Mouse (Mus musculus): ENCODE results near the gene Gm10309. TPM values are rescaled to one million over a fixed set of nuclear protein-coding genes. Genes with fewer than 3 reads are reported as not detected.
A peak's percentile ranks its signal among the peaks of the same experiment; 100 is the strongest.

Gene Gm10309
- polyA plus RNA-seq, 1 experiment from 2014 or later, result 0.13 TPM

DNA sequence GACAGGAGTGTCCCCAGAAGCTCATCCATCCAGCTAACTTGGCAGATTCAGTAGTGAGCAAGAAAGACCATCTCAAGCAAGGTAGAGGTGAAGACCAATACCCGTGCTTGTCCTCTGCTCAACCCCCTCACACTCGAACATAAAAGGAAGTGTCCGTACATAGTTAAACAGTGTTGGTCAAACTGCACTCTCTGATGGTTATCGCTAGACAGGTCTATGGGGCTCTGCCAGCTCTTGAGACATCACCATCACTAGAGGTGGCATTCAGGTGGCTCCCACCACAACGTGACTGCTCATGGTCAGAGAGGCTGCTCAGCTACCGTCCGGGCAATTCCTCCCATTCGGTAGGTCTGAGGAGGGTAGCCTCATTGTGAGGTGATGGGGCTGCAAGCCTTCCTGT lies 40.8 kb downstream of the Gm10309 start:
- H3K4me1 ChIP-seq (ENCODE audit: control insufficient read depth, insufficient read depth, low read length), result peaks cover 17% of the 10 kb centered on the region
- 95% methylated on average over 8 of the region's 8 CpGs for WGBS
- H3K27me3 ChIP-seq (ENCODE audit: control insufficient read depth, insufficient read depth, low read length), result peaks cover 9% of the 10 kb centered on the region
- DNase-seq (no peak), ATAC-seq (ENCODE audit: low FRiP score, low TSS enrichment) (no peak)
- H3K9ac ChIP-seq (replicated peaks; ENCODE audit: low read length), result no peak overlapping the region
- H3K36me3 ChIP-seq (ENCODE audit: control insufficient read depth, insufficient read depth, low read length), result no peaks in the 10 kb centered on the region
- H3K4me2 ChIP-seq (ENCODE audit: low read length), result no peak overlapping the region
- no peaks in the 10 kb centered on the region for H3K9me3 ChIP-seq (ENCODE audit: control insufficient read depth, low read length)
- no peak overlapping the region for H3K27ac ChIP-seq (replicated peaks; ENCODE audit: low read depth, low read length)
- H3K4me3 ChIP-seq (replicated peaks; ENCODE audit: low read depth, low read length), result no peak overlapping the region

DNA sequence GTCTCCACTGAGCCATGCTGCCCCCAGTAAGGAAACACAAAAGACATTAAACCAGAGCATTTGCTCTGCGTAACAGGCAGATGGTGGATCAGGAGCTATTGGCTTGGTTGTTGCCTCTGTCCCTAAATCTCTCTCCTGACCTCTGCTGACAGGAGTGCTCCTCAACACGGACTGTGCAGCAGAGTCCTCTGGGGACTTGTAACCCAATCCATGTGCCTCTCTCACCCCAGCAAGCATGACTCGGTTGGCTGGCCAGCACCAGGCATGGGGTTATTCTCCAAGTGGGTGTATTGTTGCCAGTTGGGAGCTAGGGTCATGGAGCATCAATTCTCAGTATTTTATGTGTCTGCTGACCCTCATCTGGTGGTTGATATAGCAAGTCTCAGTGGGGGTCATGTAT lies 41.7 kb downstream of the Gm10309 start:
- DNase-seq, result no peak
- no peaks in the 10 kb centered on the region for H3K9me3 ChIP-seq (ENCODE audit: control insufficient read depth, low read length)
- ATAC-seq (ENCODE audit: low FRiP score, low TSS enrichment), result no peak
- H3K4me3 ChIP-seq (replicated peaks; ENCODE audit: low read depth, low read length), result no peak overlapping the region
- H3K27me3 ChIP-seq (ENCODE audit: control insufficient read depth, insufficient read depth, low read length), result peaks cover 6% of the 10 kb centered on the region
- no peak overlapping the region for H3K4me2 ChIP-seq (ENCODE audit: low read length)
- H3K9ac ChIP-seq (replicated peaks; ENCODE audit: low read length), result no peak overlapping the region
- 76% methylated on average over 3 of the region's 3 CpGs for WGBS
- no peak overlapping the region for H3K27ac ChIP-seq (replicated peaks; ENCODE audit: low read depth, low read length)
- no peaks in the 10 kb centered on the region for H3K36me3 ChIP-seq (ENCODE audit: control insufficient read depth, insufficient read depth, low read length)
- H3K4me1 ChIP-seq (ENCODE audit: control insufficient read depth, insufficient read depth, low read length), result peaks cover 14% of the 10 kb centered on the region

DNA sequence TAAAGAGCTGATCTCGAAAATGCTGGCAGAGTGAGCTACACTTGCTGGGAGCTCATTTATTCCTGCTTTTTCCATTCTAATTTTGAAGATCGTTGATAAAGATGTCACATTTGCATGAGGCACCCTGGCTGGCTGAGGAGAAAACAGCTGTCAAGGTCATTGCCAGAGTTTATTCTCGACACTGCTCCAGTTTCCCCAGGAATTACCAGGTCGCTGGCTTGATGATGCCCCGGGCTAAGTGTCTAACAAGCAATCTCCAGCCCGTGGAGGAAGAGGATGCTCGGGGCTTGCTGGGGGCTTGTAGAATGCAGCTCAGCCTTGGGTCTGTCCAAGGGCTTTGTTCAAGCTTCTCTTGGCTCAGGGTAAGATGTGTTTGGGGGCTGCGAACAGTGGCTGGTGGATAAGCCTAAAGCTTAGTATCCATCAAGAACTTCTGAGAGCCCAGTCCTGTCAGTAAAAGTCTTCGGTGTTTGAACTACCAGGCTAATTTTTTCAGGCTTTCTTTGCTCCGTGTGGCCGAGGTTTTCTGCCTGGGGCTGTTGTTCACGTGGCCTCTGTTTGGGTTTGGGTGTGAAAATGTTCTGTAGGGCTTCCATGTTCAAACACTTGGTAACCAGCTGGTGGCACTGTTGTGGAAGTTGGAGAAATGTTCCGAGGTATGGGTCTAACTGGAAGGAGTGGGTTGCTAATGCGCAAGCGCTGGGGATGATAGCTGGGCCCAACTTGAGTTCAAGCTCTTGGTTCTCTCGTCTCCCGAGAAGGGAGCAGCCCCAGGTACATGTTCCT lies 44.2 kb downstream of the Gm10309 start:
- peak; percentile 58 for DNase-seq
- ATAC-seq (ENCODE audit: low FRiP score, low TSS enrichment), result no peak
- H3K4me3 ChIP-seq (replicated peaks; ENCODE audit: low read depth, low read length), result no peak overlapping the region
- 64% methylated on average over 17 of the region's 17 CpGs for WGBS
- H3K9ac ChIP-seq (replicated peaks; ENCODE audit: low read length), result no peak overlapping the region
- no peak overlapping the region for H3K4me2 ChIP-seq (ENCODE audit: low read length)
- H3K9me3 ChIP-seq (ENCODE audit: control insufficient read depth, low read length), result no peaks in the 10 kb centered on the region
- no peaks in the 10 kb centered on the region for H3K36me3 ChIP-seq (ENCODE audit: control insufficient read depth, insufficient read depth, low read length)
- H3K27me3 ChIP-seq (ENCODE audit: control insufficient read depth, insufficient read depth, low read length), result no peaks in the 10 kb centered on the region; the same call in 1 of the 2 replicates
- no peak overlapping the region for H3K27ac ChIP-seq (replicated peaks; ENCODE audit: low read depth, low read length)
- H3K4me1 ChIP-seq (ENCODE audit: control insufficient read depth, insufficient read depth, low read length), result peaks cover 10% of the 10 kb centered on the region

DNA sequence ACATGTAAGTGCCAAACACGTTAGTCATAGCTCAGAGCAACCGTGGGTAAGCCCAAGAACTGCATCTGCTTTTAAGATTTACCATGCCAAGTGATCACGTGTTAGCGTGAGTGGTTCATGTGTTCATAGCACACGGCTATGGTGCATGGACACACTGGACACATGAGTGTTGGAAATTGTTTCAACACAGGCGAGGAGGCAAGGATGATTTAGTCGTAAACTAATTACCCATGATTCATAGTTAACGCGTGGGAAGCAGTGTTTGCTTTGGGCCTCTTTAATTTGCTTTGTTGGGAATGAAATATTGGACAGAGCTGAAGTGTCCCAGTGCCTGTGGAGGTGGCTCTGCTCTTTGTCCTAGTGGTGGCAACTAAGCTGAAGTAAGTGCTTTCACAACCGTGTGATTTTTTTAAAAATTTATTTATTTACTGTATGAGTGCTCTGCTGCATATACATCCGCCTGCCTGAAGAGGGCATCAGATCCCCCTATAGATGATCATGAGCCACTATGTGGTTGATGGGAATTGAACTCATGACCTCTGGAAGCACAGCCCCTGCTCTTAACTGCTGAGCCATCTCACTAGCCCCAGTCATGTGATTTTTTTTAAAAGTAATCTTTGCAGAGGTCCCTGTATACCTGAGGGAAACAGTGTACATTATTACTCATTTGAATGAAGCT lies 46.6 kb downstream of the Gm10309 start:
- no peak for DNase-seq
- no peaks in the 10 kb centered on the region for H3K4me1 ChIP-seq (ENCODE audit: control insufficient read depth, insufficient read depth, low read length)
- H3K36me3 ChIP-seq (ENCODE audit: control insufficient read depth, insufficient read depth, low read length), result no peaks in the 10 kb centered on the region
- H3K9ac ChIP-seq (replicated peaks; ENCODE audit: low read length), result no peak overlapping the region
- no peak overlapping the region for H3K27ac ChIP-seq (replicated peaks; ENCODE audit: low read depth, low read length)
- no peak for ATAC-seq (ENCODE audit: low FRiP score, low TSS enrichment)
- no peaks in the 10 kb centered on the region for H3K9me3 ChIP-seq (ENCODE audit: control insufficient read depth, low read length)
- 84% methylated on average over 11 of the region's 11 CpGs for WGBS
- H3K4me2 ChIP-seq (ENCODE audit: low read length), result no peak overlapping the region
- no peak overlapping the region for H3K4me3 ChIP-seq (replicated peaks; ENCODE audit: low read depth, low read length)
- no peaks in the 10 kb centered on the region; the same call in 1 of the 2 replicates for H3K27me3 ChIP-seq (ENCODE audit: control insufficient read depth, insufficient read depth, low read length)

DNA sequence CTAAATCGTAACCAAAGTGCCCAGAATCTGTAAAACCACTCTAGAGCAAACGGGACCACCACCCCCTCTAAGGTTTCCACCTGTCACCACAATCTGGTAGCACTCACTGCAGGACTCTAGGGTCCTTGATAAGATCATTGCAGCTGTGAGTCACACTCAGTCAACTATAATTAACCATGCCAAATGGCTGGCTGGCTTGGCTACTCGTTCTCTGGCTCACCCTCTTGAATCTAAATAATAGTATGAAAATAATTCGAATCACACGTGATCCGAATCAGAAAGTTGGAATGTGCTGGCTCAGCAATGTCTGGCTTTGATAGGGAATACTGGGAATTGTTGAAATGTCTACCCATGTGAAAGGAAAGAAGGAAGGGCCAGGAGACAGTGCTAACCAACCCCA lies 48.5 kb downstream of the Gm10309 start:
- DNase-seq, result no peak
- no peak for ATAC-seq (ENCODE audit: low FRiP score, low TSS enrichment)
- Histone ChIP-seq H3K9ac (replicated peaks; ENCODE audit: low read length) (no peak overlapping the region), H3K4me2 (ENCODE audit: low read length) (no peak overlapping the region), H3K4me1 (ENCODE audit: control insufficient read depth, insufficient read depth, low read length) (no peaks in the 10 kb centered on the region), H3K9me3 (ENCODE audit: control insufficient read depth, low read length) (no peaks in the 10 kb centered on the region), H3K4me3 (replicated peaks; ENCODE audit: low read depth, low read length) (no peak overlapping the region), H3K36me3 (ENCODE audit: control insufficient read depth, insufficient read depth, low read length) (no peaks in the 10 kb centered on the region), H3K27me3 (ENCODE audit: control insufficient read depth, insufficient read depth, low read length) (no peaks in the 10 kb centered on the region), H3K27ac (replicated peaks; ENCODE audit: low read depth, low read length) (no peak overlapping the region)
- 71% methylated on average over 6 of the region's 6 CpGs for WGBS

DNA sequence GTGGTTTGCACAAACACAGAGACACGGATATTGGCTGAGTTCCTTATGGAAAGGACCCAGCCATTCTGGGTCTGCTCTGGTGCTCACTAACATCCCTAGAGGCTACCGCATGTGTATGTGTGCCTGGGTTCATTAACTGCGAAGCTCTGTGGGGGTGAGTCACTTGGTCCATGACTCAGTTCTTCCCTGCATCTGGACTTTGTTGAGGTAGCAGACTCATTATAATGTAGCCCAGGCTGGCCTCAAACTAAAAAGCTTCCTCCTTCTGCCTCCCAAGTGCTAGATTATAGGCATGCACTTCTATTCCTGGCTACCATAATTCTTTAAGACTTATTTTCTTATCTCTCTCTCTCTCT lies 50.7 kb downstream of the Gm10309 start:
- no peaks in the 10 kb centered on the region for H3K36me3 ChIP-seq (ENCODE audit: control insufficient read depth, insufficient read depth, low read length)
- 95% methylated on average over 3 of the region's 3 CpGs for WGBS
- DNase-seq, result no peak
- no peak overlapping the region for H3K4me3 ChIP-seq (replicated peaks; ENCODE audit: low read depth, low read length)
- no peak overlapping the region for H3K4me2 ChIP-seq (ENCODE audit: low read length)
- no peak overlapping the region for H3K9ac ChIP-seq (replicated peaks; ENCODE audit: low read length)
- no peaks in the 10 kb centered on the region for H3K9me3 ChIP-seq (ENCODE audit: control insufficient read depth, low read length)
- H3K27me3 ChIP-seq (ENCODE audit: control insufficient read depth, insufficient read depth, low read length), result no peaks in the 10 kb centered on the region
- ATAC-seq (ENCODE audit: low FRiP score, low TSS enrichment), result no peak
- H3K27ac ChIP-seq (replicated peaks; ENCODE audit: low read depth, low read length), result no peak overlapping the region
- H3K4me1 ChIP-seq (ENCODE audit: control insufficient read depth, insufficient read depth, low read length), result no peaks in the 10 kb centered on the region

DNA sequence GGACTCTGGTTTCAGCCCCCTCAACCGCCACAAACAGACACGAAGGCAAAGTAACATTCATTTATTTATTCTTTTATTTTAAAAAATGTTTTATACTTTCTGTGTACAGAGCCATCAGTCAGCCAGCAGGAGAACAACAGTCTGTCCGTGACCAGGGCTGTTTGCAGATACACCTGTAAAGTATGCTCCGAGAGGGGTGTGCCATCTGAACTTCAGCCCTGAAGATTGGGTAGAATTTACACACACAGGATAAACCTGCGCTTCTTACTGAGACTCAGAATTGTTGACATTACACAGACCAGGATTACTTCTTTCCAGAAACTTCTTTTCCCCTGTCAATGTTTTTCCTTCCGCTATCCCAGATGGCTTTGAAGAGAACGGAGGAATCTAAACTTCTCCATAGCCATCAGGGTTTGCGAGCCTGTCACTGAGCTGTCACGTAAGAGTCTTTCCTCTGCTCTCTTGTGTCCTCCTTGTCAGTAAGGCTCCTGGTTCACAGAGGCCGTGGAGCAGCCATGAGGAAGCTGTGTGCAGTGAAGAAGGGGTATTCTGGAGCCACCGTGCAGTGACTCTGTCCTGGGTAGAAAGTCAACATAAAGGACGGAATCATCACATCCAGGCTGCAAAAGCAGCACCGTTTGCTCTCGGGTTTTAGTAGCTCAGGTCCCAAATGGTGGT lies 51.2 kb downstream of the Gm10309 start:
- H3K4me1 ChIP-seq (ENCODE audit: control insufficient read depth, insufficient read depth, low read length), result no peaks in the 10 kb centered on the region
- no peak overlapping the region for H3K27ac ChIP-seq (replicated peaks; ENCODE audit: low read depth, low read length)
- no peak for DNase-seq
- ATAC-seq (ENCODE audit: low FRiP score, low TSS enrichment), result no peak
- H3K9me3 ChIP-seq (ENCODE audit: control insufficient read depth, low read length), result no peaks in the 10 kb centered on the region
- no peak overlapping the region for H3K9ac ChIP-seq (replicated peaks; ENCODE audit: low read length)
- no peaks in the 10 kb centered on the region for H3K36me3 ChIP-seq (ENCODE audit: control insufficient read depth, insufficient read depth, low read length)
- no peak overlapping the region for H3K4me3 ChIP-seq (replicated peaks; ENCODE audit: low read depth, low read length)
- H3K27me3 ChIP-seq (ENCODE audit: control insufficient read depth, insufficient read depth, low read length), result no peaks in the 10 kb centered on the region
- H3K4me2 ChIP-seq (ENCODE audit: low read length), result no peak overlapping the region
- 92% methylated on average over 14 of the region's 14 CpGs for WGBS

DNA sequence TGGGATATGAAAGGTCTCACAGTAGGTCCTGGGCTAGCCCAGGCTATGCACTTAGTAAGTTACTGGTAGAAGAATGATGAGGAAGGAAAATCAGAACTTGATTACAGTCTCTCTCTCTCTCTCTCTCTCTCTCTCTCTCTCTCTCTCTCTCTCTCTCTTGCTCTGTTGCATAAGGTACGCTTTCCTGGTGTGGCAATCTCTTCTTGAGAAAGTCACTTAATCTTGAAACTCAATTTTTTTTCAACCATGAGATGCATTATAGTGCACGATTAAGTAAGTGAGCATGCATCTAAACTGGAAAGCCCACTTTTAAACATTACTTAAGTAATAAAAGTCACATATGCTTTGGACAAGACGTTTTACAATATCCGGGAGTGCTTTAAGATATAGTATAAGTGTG lies 52.1 kb downstream of the Gm10309 start:
- no peak overlapping the region for H3K4me2 ChIP-seq (ENCODE audit: low read length)
- 89% methylated on average over 4 of the region's 4 CpGs for WGBS
- no peak overlapping the region for H3K27ac ChIP-seq (replicated peaks; ENCODE audit: low read depth, low read length)
- H3K9me3 ChIP-seq (ENCODE audit: control insufficient read depth, low read length), result peaks cover 4% of the 10 kb centered on the region; the same call in 1 of the 2 replicates
- no peak overlapping the region for H3K9ac ChIP-seq (replicated peaks; ENCODE audit: low read length)
- no peak overlapping the region for H3K4me3 ChIP-seq (replicated peaks; ENCODE audit: low read depth, low read length)
- no peak for ATAC-seq (ENCODE audit: low FRiP score, low TSS enrichment)
- DNase-seq, result no peak
- H3K36me3 ChIP-seq (ENCODE audit: control insufficient read depth, insufficient read depth, low read length), result no peaks in the 10 kb centered on the region
- H3K4me1 ChIP-seq (ENCODE audit: control insufficient read depth, insufficient read depth, low read length), result no peaks in the 10 kb centered on the region
- no peaks in the 10 kb centered on the region for H3K27me3 ChIP-seq (ENCODE audit: control insufficient read depth, insufficient read depth, low read length)

All from midbrain, embryonic 14.5 days (tissue).